Mouse (Mus musculus) liver, adult 2 months (tissue): ENCODE results near the gene Cmtm7.

ENCODE experiments used
- CTCF ChIP-seq: fragments of 200-500 bp; IDR thresholded peaks from 2 replicates; pipeline ENCODE4 v1.5.1; 2011; ENCODE audit warnings: low read depth, low read length, control low read depth
- POLR2A ChIP-seq: fragments of 200-500 bp; IDR thresholded peaks from 2 replicates; pipeline ENCODE4 v1.6.1; 2011; ENCODE audit warnings: low read length, control low read depth; ENCODE audit not compliant: insufficient read depth; ENCODE audit errors: extremely low read depth

DNA sequence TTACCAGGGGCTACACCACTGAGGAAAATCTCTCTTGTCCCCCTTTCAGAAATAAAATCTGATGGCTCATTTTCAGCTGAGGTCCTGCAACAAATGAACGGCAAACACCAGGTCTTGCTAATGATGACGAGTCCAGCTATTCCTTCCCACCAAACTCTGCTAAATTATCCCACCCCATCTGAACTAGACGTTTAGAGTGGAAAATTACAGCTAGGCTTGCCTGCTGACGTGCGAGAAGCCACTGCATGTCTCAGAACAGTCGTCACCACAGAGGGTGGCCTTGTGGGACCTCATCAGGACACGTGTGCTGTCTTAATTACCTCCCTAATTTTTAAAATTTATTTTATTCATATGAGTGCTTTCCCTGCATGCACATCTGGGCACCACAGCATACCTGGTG is 10.1 kb downstream of the Cmtm7 start:
- TF ChIP-seq CTCF (no peak), POLR2A (no peak)
